Mouse (Mus musculus) NIH3T3 (cell line): ENCODE results near the gene Apoc1.
"Not testable (repeated sequence)": the region's sequence is repeated elsewhere in the genome, so short reads cannot be mapped to it uniquely, and the experiment has no call there.

Experiments
- DNase-seq: peaks from one replicate; pipeline ENCODE4 v3.0.0-alpha.2; 2012; ENCODE audit warnings: low read depth

The Apoc1 gene

GRCm38 (mm10) chr7:19704475-19704874, 12.0 kb upstream of the Apoc1 start:
- DNase-seq = no peak

GRCm38 (mm10) chr7:19702859-19703555, 10.5 kb upstream of the Apoc1 start:
- DNase-seq = no peak

DNA sequence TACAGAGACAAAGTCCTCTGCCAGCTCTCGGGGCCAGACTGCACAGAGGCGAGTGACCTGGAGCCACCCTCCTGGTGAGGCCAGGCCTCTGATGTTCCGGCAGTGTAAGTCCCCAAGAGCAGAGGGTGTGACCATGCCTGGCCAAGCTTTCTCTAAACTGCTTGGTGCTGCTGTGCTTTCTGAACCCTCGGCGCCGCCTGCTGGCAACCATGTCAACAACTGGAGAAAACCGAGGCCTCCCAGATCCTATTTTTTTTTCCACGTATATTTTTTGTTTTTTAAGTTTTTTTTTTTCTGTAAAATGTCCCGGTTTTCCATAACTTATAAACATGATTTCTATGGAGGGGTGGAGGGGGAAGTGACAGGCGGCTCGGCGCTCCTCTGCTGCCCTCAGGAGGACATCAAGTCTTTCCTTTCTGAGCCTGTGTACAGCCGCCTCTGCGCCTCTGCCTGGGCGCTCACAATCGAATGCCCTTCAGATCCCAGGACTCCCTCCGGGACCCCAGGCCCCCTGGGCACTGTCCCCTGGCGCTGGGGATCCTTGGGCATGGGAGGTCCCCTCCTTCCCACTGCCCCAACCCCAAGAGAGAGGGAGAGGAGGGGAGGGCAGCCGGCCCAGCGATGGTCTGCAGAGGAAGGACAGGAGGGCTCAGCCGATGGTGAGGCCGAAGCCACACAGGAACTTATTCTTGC, 8.8 kb upstream of the Apoc1 start:
- DNase-seq = peak; percentile 87

DNA sequence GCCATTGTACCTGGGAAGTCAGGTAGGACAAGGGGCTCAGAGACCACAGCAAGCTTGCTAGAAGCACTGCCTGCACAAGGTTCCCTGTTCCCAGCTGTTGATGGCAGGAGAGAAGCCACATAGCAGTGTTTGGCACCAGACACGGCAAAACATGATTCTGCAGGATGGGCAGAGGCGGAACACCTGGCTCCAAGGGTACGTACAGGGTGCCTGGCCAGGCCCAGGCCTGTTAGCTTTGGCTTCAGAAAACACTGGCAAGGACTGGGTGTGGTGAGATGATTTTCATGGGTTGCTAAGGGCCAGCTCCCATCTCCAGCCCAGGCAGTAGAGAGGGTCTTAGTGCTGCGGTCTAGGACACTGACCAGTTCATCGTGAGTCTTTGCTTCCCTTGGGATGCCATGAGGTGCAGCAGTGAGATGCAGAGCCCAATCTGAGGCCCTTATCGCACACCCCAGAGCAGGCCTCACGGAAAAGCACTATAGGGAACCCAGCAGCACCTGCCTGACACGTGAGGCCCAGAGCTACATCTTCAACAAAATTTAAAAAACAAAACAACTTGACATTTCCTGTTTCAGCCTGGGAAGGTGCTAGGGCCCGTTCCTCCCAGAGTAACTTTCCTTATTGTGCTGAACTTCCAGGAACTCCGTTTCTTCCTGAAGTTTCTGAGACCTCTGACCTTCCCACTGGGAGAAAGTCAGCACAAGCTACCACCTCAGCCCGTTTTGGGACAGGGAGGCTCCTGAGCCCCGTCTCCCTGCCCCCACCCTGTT, 8.0 kb upstream of the Apoc1 start:
- no peak for DNase-seq

GRCm38 (mm10) chr7:19699827-19700148, 7.3 kb upstream of the Apoc1 start:
- no peak for DNase-seq

- DNase-seq = no peak
Measured at GRCm38 (mm10) chr7:19698907-19699826, 6.7 kb upstream of the Apoc1 start, which contains the start of gene Apoe. Gene Apoe (minus strand): TSS chr7:19699188.

DNA sequence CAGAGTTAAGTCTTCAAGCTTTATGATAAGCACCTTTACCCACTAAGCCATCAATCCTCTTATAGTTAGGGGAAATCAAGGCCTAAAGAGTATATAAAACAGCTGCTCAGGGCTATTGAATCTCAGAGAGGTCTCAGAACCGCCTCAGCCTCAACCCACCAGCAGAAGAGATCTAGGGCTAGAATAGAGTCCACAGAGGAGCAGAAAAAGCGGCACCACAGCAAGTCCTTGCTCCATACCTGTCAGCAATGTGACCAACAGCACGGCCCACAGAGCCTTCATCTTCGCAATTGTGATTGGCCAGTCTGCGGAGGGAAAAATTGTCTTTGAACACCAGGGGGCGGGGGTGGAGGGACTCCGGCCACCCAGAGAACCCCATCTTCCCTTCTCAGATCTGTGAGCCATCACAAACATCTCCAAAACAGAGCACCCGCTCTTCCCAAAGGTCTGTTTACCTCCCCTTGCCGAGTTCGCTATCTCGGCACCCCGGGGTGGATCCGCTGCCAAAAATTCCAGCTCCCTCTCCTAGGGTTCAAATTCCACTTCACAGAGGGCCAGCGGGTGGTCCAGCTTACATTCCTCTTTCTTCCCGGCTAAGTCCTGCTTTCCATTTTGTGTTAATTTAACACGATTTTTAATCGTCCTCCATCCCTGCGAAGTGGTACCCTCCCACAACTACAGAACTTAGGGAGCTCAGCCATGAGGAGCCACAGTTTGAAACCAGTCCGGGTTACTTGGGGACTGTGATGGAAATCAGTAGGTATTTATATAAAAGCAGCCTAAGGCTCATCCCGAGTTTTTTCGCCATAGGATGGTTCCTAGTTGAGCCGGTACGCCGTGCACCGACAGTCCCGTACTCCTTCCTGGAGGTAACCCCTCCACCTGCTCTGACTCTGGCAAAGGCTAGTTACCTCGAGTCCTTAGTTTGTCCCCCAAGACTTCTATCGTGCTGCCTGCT, 5.8 kb upstream of the Apoc1 start:
- no peak for DNase-seq

GRCm38 (mm10) chr7:19696336-19696873, 3.9 kb upstream of the Apoc1 start:
- no peak for DNase-seq

DNA sequence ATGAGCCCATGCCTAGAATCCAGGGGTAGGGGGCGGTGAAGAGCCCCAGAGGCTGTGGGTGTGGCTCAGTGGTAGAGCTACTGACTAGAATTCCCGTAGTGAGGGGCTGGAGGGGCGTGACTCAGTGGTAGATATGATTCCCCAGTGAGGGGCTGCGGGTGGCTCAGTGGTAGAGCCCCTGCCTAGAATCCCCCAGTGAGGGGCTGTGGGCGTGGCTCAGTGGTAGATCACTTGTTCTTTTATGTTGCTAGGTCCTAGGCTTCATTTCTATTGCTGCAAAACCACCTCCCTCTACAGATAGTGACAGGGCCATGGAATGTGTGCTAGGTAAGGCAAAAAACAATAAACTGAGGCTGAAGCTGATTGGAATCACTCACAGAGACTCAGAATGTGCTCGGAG, 3.4 kb upstream of the Apoc1 start:
- no peak for DNase-seq

- DNase-seq = no peak
Measured at GRCm38 (mm10) chr7:19695213-19695594, 2.7 kb upstream of the Apoc1 start.

DNA sequence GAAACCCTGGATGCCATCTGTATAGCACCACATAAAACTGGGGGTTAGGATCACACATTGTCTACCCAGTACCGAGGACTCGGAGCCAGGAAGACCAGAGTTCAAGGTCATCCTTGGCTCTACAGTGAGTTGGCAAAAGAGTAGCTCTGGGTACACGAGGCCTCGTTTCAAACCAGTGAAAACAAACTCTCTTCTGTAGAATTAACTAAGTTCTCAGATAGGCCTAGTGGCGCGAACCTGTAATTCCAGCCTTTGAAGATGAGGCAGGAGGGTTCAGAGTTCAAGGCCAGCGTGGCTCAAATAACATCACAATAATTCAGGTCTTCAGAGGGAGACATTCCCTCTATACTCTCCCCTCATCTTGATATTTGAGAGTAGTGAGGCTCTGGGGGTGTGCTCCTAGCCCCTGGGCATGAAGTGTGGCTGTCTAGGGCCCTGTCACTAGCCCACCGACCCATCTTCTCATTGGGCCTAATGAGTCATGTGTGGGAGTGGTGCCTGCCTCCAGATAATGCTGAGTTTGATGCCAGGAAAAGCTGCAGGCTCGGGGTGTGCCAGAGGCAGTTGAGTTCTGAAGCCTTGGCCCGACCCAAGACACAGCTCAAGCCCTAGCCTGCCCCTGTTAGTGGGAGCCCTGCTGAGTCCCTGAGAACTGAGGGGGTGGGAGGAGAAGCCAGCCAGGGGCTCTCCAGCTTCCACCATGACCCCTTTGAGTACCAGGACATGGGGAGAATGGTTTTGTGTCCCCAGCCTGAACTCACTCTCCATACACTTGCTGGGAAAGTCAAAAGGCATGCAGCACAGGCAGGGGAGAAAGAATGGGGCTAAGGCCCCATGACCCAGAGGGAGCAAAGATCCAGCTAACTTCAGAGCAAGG, 2.1 kb upstream of the Apoc1 start:
- DNase-seq = peak; percentile 21

DNA sequence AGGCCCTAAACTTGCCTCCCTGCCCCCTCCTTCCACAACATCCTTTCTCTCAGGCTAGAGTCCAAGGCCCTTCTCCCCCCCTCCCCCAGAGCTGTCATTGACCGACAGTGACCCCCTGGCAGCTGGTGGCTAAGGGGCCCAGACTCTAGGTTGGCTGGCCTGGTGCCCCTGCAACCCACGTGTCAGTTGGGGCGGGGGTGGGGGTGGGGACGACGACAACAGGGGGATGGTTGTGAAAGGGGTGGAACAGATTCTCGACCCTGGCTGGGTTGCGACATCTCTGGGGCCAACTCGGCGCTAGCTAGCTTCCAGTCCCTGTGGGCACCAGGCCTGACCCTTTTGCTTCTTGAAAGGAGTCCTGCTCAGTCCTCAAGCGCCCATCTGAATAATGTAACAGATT, 961 bp upstream of the Apoc1 start:
- DNase-seq = peak; percentile 69

GRCm38 (mm10) chr7:19691434-19691833, 1.0 kb downstream of the Apoc1 start:
- DNase-seq = no peak

- no peak for DNase-seq
Measured at GRCm38 (mm10) chr7:19690845-19691244, 1.6 kb downstream of the Apoc1 start.

GRCm38 (mm10) chr7:19688611-19689010, 3.8 kb downstream of the Apoc1 start:
- no peak for DNase-seq

GRCm38 (mm10) chr7:19688101-19688500, 4.4 kb downstream of the Apoc1 start:
- no peak for DNase-seq

- DNase-seq = not testable (repeated sequence)
Measured at GRCm38 (mm10) chr7:19686927-19687583, 5.4 kb downstream of the Apoc1 start.

GRCm38 (mm10) chr7:19686521-19686920, 5.9 kb downstream of the Apoc1 start:
- no peak for DNase-seq

DNA sequence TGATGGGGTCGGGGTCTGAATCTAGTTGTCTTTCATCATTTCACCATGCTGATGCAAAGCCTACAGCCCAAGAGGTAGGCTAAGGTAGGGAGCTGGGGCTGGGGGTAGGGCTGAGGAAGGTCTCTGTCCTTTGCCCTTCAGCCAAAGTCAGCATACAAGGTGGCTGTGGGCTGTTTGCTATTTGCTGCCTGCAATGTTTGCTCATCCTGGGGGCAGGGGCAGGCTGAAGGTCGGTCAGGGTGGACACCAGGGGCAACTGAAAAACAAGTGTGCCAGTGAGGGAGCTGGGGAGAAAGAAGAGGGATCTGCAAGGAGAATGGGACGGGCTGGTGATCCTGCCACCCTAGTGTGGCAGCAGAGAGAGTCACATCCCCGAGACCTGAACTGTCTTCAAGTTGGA, 7.1 kb downstream of the Apoc1 start:
- DNase-seq = no peak
